Mouse (Mus musculus): ENCODE results near the gene Fam213b. TPM values are rescaled to one million over a fixed set of nuclear protein-coding genes. Genes with fewer than 3 reads are reported as not detected.

Fam213b gene
- polyA plus RNA-seq (2015; fragmentation: Nextera tagmentation; extraction: Ambion mirVana), result 32.4 and 42.0 TPM in 2 replicates

- peak within 1 kb of the TSS; percentile 55 for H3K4me3 ChIP-seq (replicated peaks; ENCODE audit: low read length)
- peaks cover 14% of the 10 kb centered on the region for H3K4me1 ChIP-seq (replicated peaks; ENCODE audit: control insufficient read depth, insufficient read depth, low read length)
- peak within 1 kb of the TSS; percentile 29; the same call in 1 of the 2 replicates for H3K27ac ChIP-seq (ENCODE audit: low read length)
- H3K36me3 ChIP-seq (ENCODE audit: control insufficient read depth, insufficient read depth), result no peaks in the 10 kb centered on the region
- peak within 1 kb of the TSS; percentile 93 for H3K4me2 ChIP-seq (ENCODE audit: low read length)
- H3K27me3 ChIP-seq (replicated peaks; ENCODE audit: control insufficient read depth, insufficient read depth, low read length), result no peaks in the 10 kb centered on the region
- 2% methylated on average over 43 of the region's 43 CpGs for WGBS
- ATAC-seq, result peak; percentile 97
- no peaks in the 10 kb centered on the region for H3K9me3 ChIP-seq (ENCODE audit: control insufficient read depth, low read length)
- H3K9ac ChIP-seq (replicated peaks; ENCODE audit: low read depth, low read length), result peak within 1 kb of the TSS; percentile 79
These were observed at the start of gene Fam213b for GRCm38 (mm10) chr4:154898506-154899446. Fam213b (minus strand) TSS chr4:154899135.

- H3K27ac ChIP-seq (ENCODE audit: low read length), result peak overlapping the region; percentile 77
- H3K9ac ChIP-seq (replicated peaks; ENCODE audit: low read depth, low read length), result no peak overlapping the region
- no peak overlapping the region; the same call in 1 of the 2 replicates for H3K4me2 ChIP-seq (ENCODE audit: low read length)
- 21% methylated on average over 14 of the region's 14 CpGs for WGBS
- H3K4me1 ChIP-seq (replicated peaks; ENCODE audit: control insufficient read depth, insufficient read depth, low read length), result peaks cover 35% of the 10 kb centered on the region
- H3K9me3 ChIP-seq (ENCODE audit: control insufficient read depth, low read length), result no peaks in the 10 kb centered on the region
- no peaks in the 10 kb centered on the region for H3K27me3 ChIP-seq (replicated peaks; ENCODE audit: control insufficient read depth, insufficient read depth, low read length)
- peak; percentile 82 for ATAC-seq
- no peak overlapping the region for H3K4me3 ChIP-seq (replicated peaks; ENCODE audit: low read length)
- no peaks in the 10 kb centered on the region for H3K36me3 ChIP-seq (ENCODE audit: control insufficient read depth, insufficient read depth)
These were observed 49.4 kb upstream of the Fam213b start for GRCm38 (mm10) chr4:154948066-154948939.

- Histone ChIP-seq H3K9ac (replicated peaks; ENCODE audit: low read depth, low read length) (peak overlapping the region; percentile 54), H3K4me3 (replicated peaks; ENCODE audit: low read length) (peak overlapping the region; percentile 34)
These were observed 47.4 kb upstream of the Fam213b start for GRCm38 (mm10) chr4:154946319-154946718.

GRCm38 (mm10) chr4:154944121-154944590 is 45.2 kb upstream of the Fam213b start:
- no peaks in the 10 kb centered on the region for H3K36me3 ChIP-seq (ENCODE audit: control insufficient read depth, insufficient read depth)
- 16% methylated on average over 2 of the region's 2 CpGs for whole genome bisulfite sequencing
- no peak overlapping the region for H3K4me2 ChIP-seq (ENCODE audit: low read length)
- peak; percentile 67 for ATAC-seq
- H3K9me3 ChIP-seq (ENCODE audit: control insufficient read depth, low read length), result no peaks in the 10 kb centered on the region
- no peaks in the 10 kb centered on the region for H3K27me3 ChIP-seq (replicated peaks; ENCODE audit: control insufficient read depth, insufficient read depth, low read length)
- no peak overlapping the region for H3K9ac ChIP-seq (replicated peaks; ENCODE audit: low read depth, low read length)
- no peak overlapping the region for H3K27ac ChIP-seq (ENCODE audit: low read length)
- H3K4me1 ChIP-seq (replicated peaks; ENCODE audit: control insufficient read depth, insufficient read depth, low read length), result peaks cover 20% of the 10 kb centered on the region
- H3K4me3 ChIP-seq (replicated peaks; ENCODE audit: low read length), result no peak overlapping the region

More at GRCm38 (mm10) chr4:154946319-154946718, 47.4 kb upstream of the Fam213b start:
- Histone ChIP-seq H3K4me1 (replicated peaks; ENCODE audit: control insufficient read depth, insufficient read depth, low read length) (peaks cover 24% of the 10 kb centered on the region), H3K27ac (ENCODE audit: low read length) (no peak overlapping the region), H3K27me3 (replicated peaks; ENCODE audit: control insufficient read depth, insufficient read depth, low read length) (no peaks in the 10 kb centered on the region), H3K4me2 (ENCODE audit: low read length) (peak overlapping the region; percentile 57), H3K9me3 (ENCODE audit: control insufficient read depth, low read length) (no peaks in the 10 kb centered on the region), H3K36me3 (ENCODE audit: control insufficient read depth, insufficient read depth) (no peaks in the 10 kb centered on the region)
- peak; percentile 62 for ATAC-seq
- WGBS, result 2% methylated on average over 8 of the region's 8 CpGs

GRCm38 (mm10) chr4:154943323-154944039 is 44.5 kb upstream of the Fam213b start:
- Histone ChIP-seq H3K9me3 (ENCODE audit: control insufficient read depth, low read length) (no peaks in the 10 kb centered on the region), H3K4me3 (replicated peaks; ENCODE audit: low read length) (no peak overlapping the region), H3K4me2 (ENCODE audit: low read length) (no peak overlapping the region), H3K9ac (replicated peaks; ENCODE audit: low read depth, low read length) (no peak overlapping the region), H3K4me1 (replicated peaks; ENCODE audit: control insufficient read depth, insufficient read depth, low read length) (peaks cover 15% of the 10 kb centered on the region), H3K27me3 (replicated peaks; ENCODE audit: control insufficient read depth, insufficient read depth, low read length) (no peaks in the 10 kb centered on the region), H3K36me3 (ENCODE audit: control insufficient read depth, insufficient read depth) (no peaks in the 10 kb centered on the region), H3K27ac (ENCODE audit: low read length) (no peak overlapping the region)
- no peak for ATAC-seq
- 94% methylated on average over 6 of the region's 6 CpGs for WGBS

GRCm38 (mm10) chr4:154942632-154943322 is 43.8 kb upstream of the Fam213b start:
- ATAC-seq, result no peak
- Histone ChIP-seq H3K36me3 (ENCODE audit: control insufficient read depth, insufficient read depth) (no peaks in the 10 kb centered on the region), H3K9me3 (ENCODE audit: control insufficient read depth, low read length) (no peaks in the 10 kb centered on the region), H3K27me3 (replicated peaks; ENCODE audit: control insufficient read depth, insufficient read depth, low read length) (no peaks in the 10 kb centered on the region), H3K4me3 (replicated peaks; ENCODE audit: low read length) (no peak overlapping the region), H3K9ac (replicated peaks; ENCODE audit: low read depth, low read length) (no peak overlapping the region), H3K4me2 (ENCODE audit: low read length) (no peak overlapping the region), H3K4me1 (replicated peaks; ENCODE audit: control insufficient read depth, insufficient read depth, low read length) (peaks cover 10% of the 10 kb centered on the region), H3K27ac (ENCODE audit: low read length) (no peak overlapping the region)
- WGBS, result 90% methylated on average over 10 of the region's 10 CpGs

GRCm38 (mm10) chr4:154941831-154942230 is 42.9 kb upstream of the Fam213b start:
- Histone ChIP-seq H3K36me3 (ENCODE audit: control insufficient read depth, insufficient read depth) (no peaks in the 10 kb centered on the region), H3K9ac (replicated peaks; ENCODE audit: low read depth, low read length) (no peak overlapping the region), H3K4me2 (ENCODE audit: low read length) (no peak overlapping the region), H3K4me1 (replicated peaks; ENCODE audit: control insufficient read depth, insufficient read depth, low read length) (peaks cover 10% of the 10 kb centered on the region), H3K4me3 (replicated peaks; ENCODE audit: low read length) (no peak overlapping the region), H3K27ac (ENCODE audit: low read length) (no peak overlapping the region), H3K27me3 (replicated peaks; ENCODE audit: control insufficient read depth, insufficient read depth, low read length) (no peaks in the 10 kb centered on the region), H3K9me3 (ENCODE audit: control insufficient read depth, low read length) (no peaks in the 10 kb centered on the region)
- 94% methylated on average over 4 of the region's 5 CpGs for WGBS
- no peak for ATAC-seq

GRCm38 (mm10) chr4:154940156-154940555 is 41.2 kb upstream of the Fam213b start:
- WGBS, result 89% methylated on average over 2 of the region's 2 CpGs
- Histone ChIP-seq H3K4me1 (replicated peaks; ENCODE audit: control insufficient read depth, insufficient read depth, low read length) (no peaks in the 10 kb centered on the region), H3K4me3 (replicated peaks; ENCODE audit: low read length) (no peak overlapping the region), H3K27ac (ENCODE audit: low read length) (no peak overlapping the region), H3K36me3 (ENCODE audit: control insufficient read depth, insufficient read depth) (no peaks in the 10 kb centered on the region), H3K4me2 (ENCODE audit: low read length) (no peak overlapping the region), H3K9me3 (ENCODE audit: control insufficient read depth, low read length) (no peaks in the 10 kb centered on the region), H3K27me3 (replicated peaks; ENCODE audit: control insufficient read depth, insufficient read depth, low read length) (no peaks in the 10 kb centered on the region), H3K9ac (replicated peaks; ENCODE audit: low read depth, low read length) (no peak overlapping the region)
- no peak for ATAC-seq
